Mouse (Mus musculus) MEL (cell line): ENCODE data around the gene Tmem158. TPM values are rescaled to one million over a fixed set of nuclear protein-coding genes. Genes with fewer than 3 reads are reported as not detected.

ENCODE experiments used
- DNase-seq: peaks from one replicate; pipeline ENCODE4 v3.0.0; 2011; ENCODE audit warnings: low read depth, low spot score
- H3K27ac ChIP-seq: 2 replicates; pipeline ENCODE4 v1.5.1; 2012; ENCODE audit warnings: low read depth, mild to moderate bottlenecking, control low read depth, low read length, moderate library complexity; ENCODE audit not compliant: control insufficient read depth
- H3K27me3 ChIP-seq, 2 experiments: fragments of 150-350 bp in 1 of 2; sonication (generic) in 1 of 2; 2 replicates each; pipeline ENCODE4 v1.6.1; 2012; ENCODE audit warnings: low read length in 2 of 2, mild to moderate bottlenecking in 2 of 2, improper control_type of control experiment in 1 of 2, moderate library complexity in 1 of 2; ENCODE audit not compliant: insufficient read depth in 2 of 2, control insufficient read depth in 1 of 2
- H3K36me3 ChIP-seq, 2 experiments: 2 replicates each; pipeline ENCODE4 v1.6.1; 2012 to 2014; ENCODE audit warnings: low read length in 2 of 2, improper control_type of control experiment in 1 of 2, inconsistent platforms in 1 of 2, mild to moderate bottlenecking in 1 of 2; ENCODE audit not compliant: insufficient read depth in 2 of 2, control insufficient read depth in 1 of 2
- H3K4me1 ChIP-seq, 2 experiments: fragments of 150-350 bp in 1 of 2; sonication (generic) in 1 of 2; 2 replicates each; pipeline ENCODE4 v1.6.1; 2012; ENCODE audit warnings: low read length in 2 of 2, improper control_type of control experiment in 1 of 2, mild to moderate bottlenecking in 1 of 2; ENCODE audit not compliant: insufficient read depth in 2 of 2, control insufficient read depth in 1 of 2
- H3K4me3 ChIP-seq, 2 experiments: fragments of 150-350 bp in 1 of 2; sonication (generic) in 1 of 2; 2 replicates each; pipeline ENCODE4 v1.5.1; 2012; ENCODE audit warnings: low read depth in 2 of 2, low read length in 2 of 2, mild to moderate bottlenecking in 2 of 2, moderate library complexity in 2 of 2, control low read depth in 1 of 2, improper control_type of control experiment in 1 of 2; ENCODE audit not compliant: control insufficient read depth in 1 of 2, insufficient read depth in 1 of 2
- H3K79me2 ChIP-seq: 2 replicates; pipeline ENCODE4 v1.6.1; 2012; ENCODE audit warnings: mild to moderate bottlenecking, low read length, moderate library complexity; ENCODE audit not compliant: control insufficient read depth, poor library complexity, insufficient read depth
- H3K9ac ChIP-seq: 2 replicates; pipeline ENCODE4 v1.6.1; 2012; ENCODE audit warnings: low read depth, mild to moderate bottlenecking, control low read depth, low read length, moderate library complexity; ENCODE audit not compliant: control insufficient read depth, poor library complexity, severe bottlenecking
- H3K9me3 ChIP-seq: fragments of 150-350 bp; sonication (generic); replicated peaks from 2 replicates; pipeline ENCODE4 v1.6.1; 2012; ENCODE audit warnings: mild to moderate bottlenecking, low read length, improper control_type of control experiment, moderate library complexity; ENCODE audit not compliant: insufficient read depth
- BHLHE40 ChIP-seq: IDR thresholded peaks from 2 replicates; pipeline ENCODE4 v1.6.1; 2012; ENCODE audit warnings: low read depth, mild to moderate bottlenecking, inconsistent platforms, low read length, improper control_type of control experiment, borderline replicate concordance
- CHD1 ChIP-seq: IDR thresholded peaks from 2 replicates; pipeline ENCODE4 v1.6.1; 2012; ENCODE audit warnings: low read depth, mild to moderate bottlenecking, inconsistent platforms, low read length, improper control_type of control experiment
- CTCF ChIP-seq, 3 experiments: IDR thresholded peaks in 2 of 3; conservative IDR thresholded peaks in 1 of 3; 2 replicates each; pipeline ENCODE4 v1.5.1; 2011 to 2012; ENCODE audit warnings: low read length in 3 of 3, low read depth in 2 of 3, mild to moderate bottlenecking in 2 of 3, improper control_type of control experiment in 1 of 3, inconsistent platforms in 1 of 3, mixed read lengths in 1 of 3, moderate library complexity in 1 of 3; ENCODE audit not compliant: control insufficient read depth in 1 of 3, insufficient read depth in 1 of 3, poor library complexity in 1 of 3, severe bottlenecking in 1 of 3
- E2F4 ChIP-seq: IDR thresholded peaks from 2 replicates; pipeline ENCODE4 v1.6.1; 2011; ENCODE audit warnings: low read depth, low read length, improper control_type of control experiment, borderline replicate concordance
- GABPA ChIP-seq: IDR thresholded peaks from 2 replicates; pipeline ENCODE4 v1.6.1; 2012; ENCODE audit warnings: low read depth, mild to moderate bottlenecking, inconsistent platforms, low read length, improper control_type of control experiment, moderate library complexity
- MEF2A ChIP-seq: IDR thresholded peaks from 2 replicates; pipeline ENCODE4 v1.6.1; 2014; ENCODE audit warnings: low read depth, mild to moderate bottlenecking, inconsistent platforms, low read length, improper control_type of control experiment; ENCODE audit not compliant: poor library complexity, insufficient replicate concordance, severe bottlenecking; ENCODE audit errors: extremely low read depth
- NELFE ChIP-seq: IDR thresholded peaks from 2 replicates; pipeline ENCODE4 v1.6.1; 2011; ENCODE audit warnings: low read depth, low read length, improper control_type of control experiment
- POLR2A ChIP-seq, 2 experiments: IDR thresholded peaks; 2 replicates each; pipeline ENCODE4 v1.6.1; 2011 to 2012; ENCODE audit warnings: low read length in 2 of 2, mild to moderate bottlenecking in 2 of 2, control low read depth in 1 of 2, improper control_type of control experiment in 1 of 2, low read depth in 1 of 2, moderate library complexity in 1 of 2; ENCODE audit not compliant: control insufficient read depth in 1 of 2, insufficient read depth in 1 of 2, poor library complexity in 1 of 2
- POLR2AphosphoS2 ChIP-seq: IDR thresholded peaks from 2 replicates; pipeline ENCODE4 v1.6.1; 2011; ENCODE audit warnings: low read length, improper control_type of control experiment
- RAD21 ChIP-seq: IDR thresholded peaks from 2 replicates; pipeline ENCODE4 v1.6.1; 2011; ENCODE audit warnings: mild to moderate bottlenecking, low read depth, low read length, improper control_type of control experiment
- SIN3A ChIP-seq: IDR thresholded peaks from 2 replicates; pipeline ENCODE4 v1.6.1; 2012; ENCODE audit warnings: low read length, improper control_type of control experiment, inconsistent platforms
- TBP ChIP-seq: IDR thresholded peaks from 2 replicates; pipeline ENCODE4 v1.8.0; 2011; ENCODE audit warnings: low read depth, low read length, improper control_type of control experiment
- TCF12 ChIP-seq: IDR thresholded peaks from 2 replicates; pipeline ENCODE4 v1.6.1; 2014; ENCODE audit warnings: low read depth, mild to moderate bottlenecking, inconsistent platforms, low read length, improper control_type of control experiment, moderate library complexity
- USF1 ChIP-seq: IDR thresholded peaks from 2 replicates; pipeline ENCODE4 v1.6.1; 2014; ENCODE audit warnings: low read depth, mild to moderate bottlenecking, inconsistent platforms, low read length, improper control_type of control experiment, moderate library complexity
- polyA plus RNA-seq, 2 experiments: library from polyadenylated mRNA; stranded (reverse) in 1 of 2; unstranded in 1 of 2; fragments of >175 nt in 1 of 2; fragments of >200 nt in 1 of 2; gene quantifications; 2 replicates each; pipeline versions ENCODE4 v1.2.1 to v1.2.4; 2012; ENCODE audit warnings: low replicate concordance in 2 of 2, low read depth in 1 of 2; ENCODE audit not compliant: insufficient read length in 2 of 2, insufficient read depth in 1 of 2, missing spikeins in 1 of 2
- total RNA-seq: library from RNA; depleted of rRNA; stranded (reverse); fragments of 300-350 nt; gene quantifications from 2 replicates; pipeline ENCODE4 v1.2.3, GENCODE M21; 2012; rRNA removed

The Tmem158 gene
- total RNA-seq (5.0 and 5.1 TPM in 2 replicates), polyA plus RNA-seq (10 to 100 TPM in 1 of 2 experiments, not detected in 1; 10.1 TPM)

DNA sequence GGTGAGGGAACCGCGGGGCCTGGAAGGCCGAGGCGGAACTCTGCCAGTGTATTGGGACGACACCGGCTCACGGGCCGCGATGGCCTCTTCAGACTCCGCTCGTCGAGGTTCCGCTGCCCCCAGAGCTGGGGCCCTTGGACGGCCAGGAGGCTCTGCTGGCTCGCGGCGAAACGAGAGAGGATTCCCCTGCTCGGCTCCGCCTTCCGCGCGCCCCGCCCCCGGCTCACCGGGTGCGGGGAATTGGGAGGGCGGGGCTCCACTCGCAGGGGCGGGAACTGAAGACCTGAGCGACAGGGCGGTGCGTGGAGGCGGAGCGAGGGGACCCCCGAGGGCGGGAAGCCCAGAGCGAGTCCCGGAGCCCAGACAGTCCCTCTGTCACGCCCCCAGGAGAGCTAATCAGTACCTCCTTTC lies at the start of gene Tmem158:
Tmem158 (minus strand) TSS at position 154 of the 411 bp plus-strand sequence.
- Histone ChIP-seq H3K4me1 (no peaks in the 10 kb centered on the region; a peak in 2 of 4 replicates), H3K36me3 (no peaks in the 10 kb centered on the region; a peak in 1 of 4 replicates), H3K9ac (peak within 1 kb of the TSS; percentile 74), H3K27ac (no peak within 1 kb of the TSS), H3K79me2 (no peaks in the 10 kb centered on the region), H3K4me3 (peak within 1 kb of the TSS; percentile 53 to 79), H3K9me3 (no peaks in the 10 kb centered on the region), H3K27me3 (peaks cover 0 to 9% of the 10 kb centered on the region in 2 experiments; a peak in 3 of 4 replicates)
- DNase-seq = peak; percentile 97
- peak; percentile 54 to 70; a peak in 3 of 4 replicates for TF ChIP-seq POLR2A (IDR thresholded peaks at IDR 0.05; ENCODE audit: control insufficient read depth in 1 of 2, insufficient read depth in 1 of 2, low read depth in 1 of 2, low read length in 2 of 2, poor library complexity in 1 of 2)
- no peak for TF ChIP-seq USF1
- 0 out of 2 replicates have a peak, but pooled peaks have one; percentile 14 for TF ChIP-seq TCF12
- peak; percentile 82; the same call in 1 of the 2 replicates for TF ChIP-seq E2F4
- TF ChIP-seq GABPA = no peak
- peak; percentile 55; the same call in 1 of the 2 replicates for TF ChIP-seq NELFE
- TF ChIP-seq RAD21 = no peak
- TF ChIP-seq CTCF (IDR thresholded peaks at IDR 0.05 in 2 of 3, conservative IDR thresholded peaks at IDR 0.05 in 1 of 3; ENCODE audit: control insufficient read depth in 1 of 3, insufficient read depth in 1 of 3, low read depth in 2 of 3, low read length in 3 of 3, poor library complexity in 1 of 3, severe bottlenecking in 1 of 3) = no peak
- TF ChIP-seq BHLHE40 = no peak
- TF ChIP-seq CHD1 = no peak
- TF ChIP-seq TBP = peak; percentile 40; the same call in 1 of the 2 replicates
- no peak for TF ChIP-seq POLR2AphosphoS2
- peak; percentile 31; the same call in 1 of the 2 replicates for TF ChIP-seq SIN3A

GRCm38 (mm10) chr9:123309685-123310365 lies 49.3 kb upstream of the Tmem158 start:
- Histone ChIP-seq H3K27me3 (peaks cover 0 to 1% of the 10 kb centered on the region in 2 experiments; a peak in 2 of 4 replicates), H3K9me3 (no peaks in the 10 kb centered on the region), H3K4me3 (no peak overlapping the region), H3K27ac (no peak overlapping the region), H3K4me1 (no peaks in the 10 kb centered on the region), H3K9ac (no peak overlapping the region), H3K36me3 (no peaks in the 10 kb centered on the region), H3K79me2 (no peaks in the 10 kb centered on the region)
- no peak for DNase-seq
- no peak for TF ChIP-seq MEF2A
- TF ChIP-seq, all 39 proteins: peak for 0
